Mouse (Mus musculus) layer of hippocampus, adult 9-11 months (tissue): ENCODE results near the gene Zfp740.

ENCODE experiments used
- DNase-seq: peaks from one replicate; pipeline ENCODE4 v3.0.0; 2022

Gene Zfp740

GRCm38 (mm10) chr15:102249251-102249691 lies 46.2 kb downstream of the Zfp740 start:
- DNase-seq = no peak

- no peak for DNase-seq
These were observed 46.9 kb downstream of the Zfp740 start for GRCm38 (mm10) chr15:102249967-102250366.

GRCm38 (mm10) chr15:102250521-102250920 lies 47.5 kb downstream of the Zfp740 start:
- DNase-seq = no peak

- no peak for DNase-seq
These were observed 52.7 kb downstream of the Zfp740 start for GRCm38 (mm10) chr15:102255547-102256255.

- no peak for DNase-seq
These were observed 53.6 kb downstream of the Zfp740 start for GRCm38 (mm10) chr15:102256431-102257201.

- DNase-seq = no peak
These were observed 54.4 kb downstream of the Zfp740 start, which contains the start of gene Rarg for GRCm38 (mm10) chr15:102257202-102258075. Rarg (minus strand) TSS chr15:102257517.

GRCm38 (mm10) chr15:102258076-102258470 lies 55.0 kb downstream of the Zfp740 start:
- DNase-seq = no peak

- no peak for DNase-seq
These were observed 55.7 kb downstream of the Zfp740 start for GRCm38 (mm10) chr15:102258581-102259253.

- DNase-seq = no peak
These were observed 59.5 kb downstream of the Zfp740 start for GRCm38 (mm10) chr15:102262582-102262981.

- DNase-seq = no peak
These were observed 60.0 kb downstream of the Zfp740 start for GRCm38 (mm10) chr15:102263037-102263436.
